23 mouse cellular contexts compared by ENCODE assay signal in the genomic region with DNA sequence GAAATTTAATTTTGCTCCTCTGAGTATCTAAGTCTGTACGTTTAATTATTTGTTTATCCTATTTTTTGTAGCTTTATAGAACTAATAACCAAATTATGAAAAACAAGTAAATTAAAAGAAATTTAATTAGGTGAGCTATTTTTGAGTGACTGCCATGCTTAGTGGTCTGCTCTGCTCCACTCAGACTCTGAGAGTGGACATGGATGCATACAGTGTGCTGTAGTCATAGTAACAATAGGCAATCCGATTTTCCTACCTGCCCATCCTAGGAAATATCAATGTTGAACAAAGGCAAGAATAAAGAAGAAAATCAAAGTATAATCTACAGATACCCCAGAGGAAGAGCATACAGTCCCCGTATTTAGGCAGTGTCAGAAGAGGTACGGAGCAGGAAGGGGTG.
A peak's percentile ranks its signal among the peaks of the same experiment; 100 is the strongest.
DNase-seq lines count a peak whose midpoint lies in the region; ATAC-seq lines count a peak whose summit lies in the region.
"Had no signal": no experiment of that assay in that cellular context is flagged by ENCODE, and none has a peak within 500 bp of the region (broad histone marks: within the 10 kb centered on the region; RNA-seq: fewer than 3 reads in every experiment).

No protein-coding gene starts in this region.

- H3K4me3 ChIP-seq in forebrain, embryonic 12.5 days (replicated peaks) = no peak overlapping the region
- H3K4me3 ChIP-seq in forebrain, embryonic 14.5 days (ENCODE audit: low read depth, low read length) = no peak overlapping the region
- H3K4me3 ChIP-seq in midbrain, embryonic 12.5 days = no peak overlapping the region
- no peak overlapping the region for H3K4me3 ChIP-seq in midbrain, embryonic 10.5 days
- no peak overlapping the region for H3K4me3 ChIP-seq in midbrain, embryonic 15.5 days
- H3K4me3 ChIP-seq in hindbrain, embryonic 10.5 days = no peak overlapping the region
- H3K4me3 ChIP-seq: embryonic facial prominence, embryonic 10.5 days; embryonic facial prominence, embryonic 13.5 days; erythroblast, embryonic 14.5 days; forebrain, embryonic 13.5 days; gastrocnemius, adult 2 months; hindbrain, embryonic 13.5 days had no signal

- 84% methylated on average over 4 of the region's 4 CpGs for WGBS in forebrain, embryonic 12.5 days
- 87% methylated on average over 4 of the region's 4 CpGs for WGBS in forebrain, embryonic 14.5 days
- 83% methylated on average over 4 of the region's 4 CpGs for WGBS in midbrain, embryonic 12.5 days
- WGBS in midbrain, embryonic 10.5 days = 85% methylated on average over 4 of the region's 4 CpGs
- 64% methylated on average over 4 of the region's 4 CpGs for WGBS in midbrain, embryonic 15.5 days
- WGBS in hindbrain, embryonic 10.5 days = 86% methylated on average over 4 of the region's 4 CpGs

- peaks cover 7% of the 10 kb centered on the region; the same call in 1 of the 2 replicates for H3K4me1 ChIP-seq in forebrain, embryonic 12.5 days
- no peaks in the 10 kb centered on the region for H3K4me1 ChIP-seq in forebrain, embryonic 14.5 days (ENCODE audit: control insufficient read depth, insufficient read depth, low read length)
- peaks cover 5% of the 10 kb centered on the region for H3K4me1 ChIP-seq in midbrain, embryonic 12.5 days
- peaks cover 3% of the 10 kb centered on the region; the same call in 1 of the 2 replicates for H3K4me1 ChIP-seq in midbrain, embryonic 10.5 days
- H3K4me1 ChIP-seq in midbrain, embryonic 15.5 days = peaks cover 13% of the 10 kb centered on the region
- peaks cover 7% of the 10 kb centered on the region; the same call in 1 of the 2 replicates for H3K4me1 ChIP-seq in hindbrain, embryonic 10.5 days (replicated peaks)
- H3K4me1 ChIP-seq: embryonic facial prominence, embryonic 10.5 days; embryonic facial prominence, embryonic 13.5 days had no signal

- no peak for DNase-seq in forebrain, embryonic 14.5 days (ENCODE audit: low spot score)
- no peak for DNase-seq in midbrain, embryonic 10.5 days (ENCODE audit: low spot score)
- no peak for DNase-seq in hindbrain, embryonic 10.5 days (ENCODE audit: low spot score)
- DNase-seq: adrenal gland, postnatal 10 days; adrenal gland, postnatal 36 days; B cell, adult 2 months; embryo, embryonic 11 days; forebrain, postnatal 0 days; gastrocnemius, adult 2 months; gastrocnemius, postnatal 14 days; heart, adult 11 months had no signal

- H3K4me2 ChIP-seq in forebrain, embryonic 12.5 days = no peak overlapping the region
- no peak overlapping the region for H3K4me2 ChIP-seq in forebrain, embryonic 14.5 days (ENCODE audit: low read length)
- no peak overlapping the region for H3K4me2 ChIP-seq in midbrain, embryonic 12.5 days (replicated peaks)
- H3K4me2 ChIP-seq in midbrain, embryonic 15.5 days = no peak overlapping the region
- H3K4me2 ChIP-seq: embryonic facial prominence, embryonic 13.5 days; forebrain, embryonic 13.5 days; heart, embryonic 11.5 days; hindbrain, embryonic 13.5 days had no signal

- no peak overlapping the region for H3K9ac ChIP-seq in forebrain, embryonic 12.5 days
- no peak overlapping the region for H3K9ac ChIP-seq in forebrain, embryonic 14.5 days (ENCODE audit: low read length)
- no peak overlapping the region for H3K9ac ChIP-seq in midbrain, embryonic 12.5 days (replicated peaks)
- no peak overlapping the region for H3K9ac ChIP-seq in midbrain, embryonic 15.5 days
- H3K9ac ChIP-seq: embryonic facial prominence, embryonic 13.5 days; forebrain, embryonic 13.5 days; forebrain, postnatal 0 days; hindbrain, embryonic 13.5 days had no signal

- no peaks in the 10 kb centered on the region for H3K27me3 ChIP-seq in forebrain, embryonic 12.5 days
- no peaks in the 10 kb centered on the region for H3K27me3 ChIP-seq in forebrain, embryonic 14.5 days (replicated peaks; ENCODE audit: control insufficient read depth, insufficient read depth, low read length)
- no peaks in the 10 kb centered on the region for H3K27me3 ChIP-seq in midbrain, embryonic 12.5 days
- H3K27me3 ChIP-seq in midbrain, embryonic 10.5 days (ENCODE audit: low read depth, poor library complexity, severe bottlenecking) = no peaks in the 10 kb centered on the region
- no peaks in the 10 kb centered on the region for H3K27me3 ChIP-seq in midbrain, embryonic 15.5 days (replicated peaks)
- H3K27me3 ChIP-seq in hindbrain, embryonic 10.5 days (ENCODE audit: insufficient read depth, poor library complexity, severe bottlenecking) = no peaks in the 10 kb centered on the region
- H3K27me3 ChIP-seq: CH12.LX; embryonic facial prominence, embryonic 13.5 days; forebrain, embryonic 13.5 days; hindbrain, embryonic 13.5 days; Patski had no signal

- H3K27ac ChIP-seq in forebrain, embryonic 12.5 days = no peak overlapping the region
- H3K27ac ChIP-seq in forebrain, embryonic 14.5 days (ENCODE audit: low read depth, low read length) = no peak overlapping the region
- no peak overlapping the region for H3K27ac ChIP-seq in midbrain, embryonic 12.5 days (replicated peaks)
- H3K27ac ChIP-seq in midbrain, embryonic 10.5 days (replicated peaks) = no peak overlapping the region
- 0 out of 2 replicates have a peak overlapping the region, but pooled peaks have one; percentile 24 for H3K27ac ChIP-seq in midbrain, embryonic 15.5 days
- H3K27ac ChIP-seq in hindbrain, embryonic 10.5 days = no peak overlapping the region
- H3K27ac ChIP-seq: embryonic facial prominence, embryonic 10.5 days; embryonic facial prominence, embryonic 13.5 days; forebrain, embryonic 13.5 days; gastrocnemius, adult 2 months had no signal

- ATAC-seq in forebrain, embryonic 12.5 days (ENCODE audit: low FRiP score) = 0 out of 2 replicates have a peak, but pooled peaks have one; percentile 48
- ATAC-seq in forebrain, embryonic 14.5 days = no peak
- ATAC-seq in midbrain, embryonic 12.5 days (ENCODE audit: low FRiP score, low read depth) = 0 out of 2 replicates have a peak, but pooled peaks have one; percentile 56
- peak; percentile 79 for ATAC-seq in midbrain, embryonic 15.5 days (replicated peaks)
- ATAC-seq: forebrain, postnatal 0 days; Patski had no signal

- H3K9me3 ChIP-seq in forebrain, embryonic 12.5 days = no peaks in the 10 kb centered on the region
- no peaks in the 10 kb centered on the region for H3K9me3 ChIP-seq in forebrain, embryonic 14.5 days (replicated peaks; ENCODE audit: control insufficient read depth, low read length)
- H3K9me3 ChIP-seq in midbrain, embryonic 12.5 days = no peaks in the 10 kb centered on the region
- H3K9me3 ChIP-seq in midbrain, embryonic 10.5 days (replicated peaks) = no peaks in the 10 kb centered on the region
- H3K9me3 ChIP-seq in midbrain, embryonic 15.5 days = no peaks in the 10 kb centered on the region
- no peaks in the 10 kb centered on the region for H3K9me3 ChIP-seq in hindbrain, embryonic 10.5 days
- H3K9me3 ChIP-seq: embryonic facial prominence, embryonic 10.5 days; embryonic facial prominence, embryonic 13.5 days; forebrain, embryonic 13.5 days; hindbrain, embryonic 13.5 days had no signal

- no peaks in the 10 kb centered on the region for H3K36me3 ChIP-seq in forebrain, embryonic 12.5 days (replicated peaks)
- no peaks in the 10 kb centered on the region for H3K36me3 ChIP-seq in forebrain, embryonic 14.5 days (ENCODE audit: control insufficient read depth, insufficient read depth, low read length)
- H3K36me3 ChIP-seq in midbrain, embryonic 12.5 days = no peaks in the 10 kb centered on the region
- no peaks in the 10 kb centered on the region for H3K36me3 ChIP-seq in midbrain, embryonic 10.5 days
- H3K36me3 ChIP-seq in midbrain, embryonic 15.5 days (replicated peaks) = no peaks in the 10 kb centered on the region
- no peaks in the 10 kb centered on the region for H3K36me3 ChIP-seq in hindbrain, embryonic 10.5 days
- H3K36me3 ChIP-seq: embryonic facial prominence, embryonic 10.5 days; embryonic facial prominence, embryonic 13.5 days; G1E; hindbrain, embryonic 13.5 days had no signal
